Mouse (Mus musculus) induced T-regulatory cell, adult 2 months (primary cell): ENCODE data around the gene Sorcs2.

Experiments used
- DNase-seq: peaks from one replicate; pipeline ENCODE4 v3.0.0-alpha.2; 2012; ENCODE audit warnings: low read depth

The Sorcs2 gene

GRCm38 (mm10) chr5:36358161-36358560 lies 39.8 kb downstream of the Sorcs2 start:
- DNase-seq, result peak; percentile 21

GRCm38 (mm10) chr5:36356659-36357058 lies 41.3 kb downstream of the Sorcs2 start:
- DNase-seq, result no peak

- no peak for DNase-seq
These were observed 42.3 kb downstream of the Sorcs2 start for GRCm38 (mm10) chr5:36355683-36356082.

GRCm38 (mm10) chr5:36353679-36354078 lies 44.3 kb downstream of the Sorcs2 start:
- no peak for DNase-seq

- no peak for DNase-seq
These were observed 44.7 kb downstream of the Sorcs2 start for GRCm38 (mm10) chr5:36353194-36353593.

GRCm38 (mm10) chr5:36346698-36347097 lies 51.2 kb downstream of the Sorcs2 start:
- DNase-seq, result no peak

- DNase-seq, result no peak
These were observed 58.7 kb downstream of the Sorcs2 start for GRCm38 (mm10) chr5:36339283-36339682.

GRCm38 (mm10) chr5:36336252-36336651 lies 61.7 kb downstream of the Sorcs2 start:
- no peak for DNase-seq

GRCm38 (mm10) chr5:36335661-36336060 lies 62.3 kb downstream of the Sorcs2 start:
- DNase-seq, result no peak

- DNase-seq, result no peak
These were observed 63.7 kb downstream of the Sorcs2 start for GRCm38 (mm10) chr5:36334227-36334626.

- no peak for DNase-seq
These were observed 67.3 kb downstream of the Sorcs2 start for GRCm38 (mm10) chr5:36330472-36331155.

- peak; percentile 9 for DNase-seq
These were observed 71.6 kb downstream of the Sorcs2 start for GRCm38 (mm10) chr5:36326057-36327010.

- DNase-seq, result no peak
These were observed 73.8 kb downstream of the Sorcs2 start for GRCm38 (mm10) chr5:36324140-36324572.

GRCm38 (mm10) chr5:36323526-36323925 lies 74.4 kb downstream of the Sorcs2 start:
- DNase-seq, result peak; percentile 73

GRCm38 (mm10) chr5:36321581-36321980 lies 76.4 kb downstream of the Sorcs2 start:
- no peak for DNase-seq

- no peak for DNase-seq
These were observed 77.3 kb downstream of the Sorcs2 start for GRCm38 (mm10) chr5:36320667-36321066.

GRCm38 (mm10) chr5:36317641-36318368 lies 80.1 kb downstream of the Sorcs2 start:
- DNase-seq, result peak; percentile 20

GRCm38 (mm10) chr5:36315106-36315505 lies 82.8 kb downstream of the Sorcs2 start:
- DNase-seq, result no peak

- DNase-seq, result no peak
These were observed 84.4 kb downstream of the Sorcs2 start for GRCm38 (mm10) chr5:36313353-36314079.

GRCm38 (mm10) chr5:36312926-36313325 lies 85.0 kb downstream of the Sorcs2 start:
- no peak for DNase-seq

- DNase-seq, result no peak
These were observed 93.5 kb downstream of the Sorcs2 start for GRCm38 (mm10) chr5:36304299-36304980.
